14 mouse cellular contexts compared by ENCODE assay signal in genomic region chr8:84781686-84782505, GRCm38 (mm10). TPM values are rescaled to one million over a fixed set of nuclear protein-coding genes. Genes with fewer than 3 reads are reported as not detected.
DNase-seq lines count a peak whose midpoint lies in the region; ATAC-seq and TF ChIP-seq lines count a peak whose summit lies in the region.
"Had no signal": no experiment of that assay in that cellular context is flagged by ENCODE, and none has a peak within 500 bp of the region (broad histone marks: within the 10 kb centered on the region; RNA-seq: fewer than 3 reads in every experiment).

No protein-coding gene starts in this region.

- H3K36me3 ChIP-seq in embryonic facial prominence, embryonic 14.5 days (ENCODE audit: control insufficient read depth, insufficient read depth, low read length) = no peaks in the 10 kb centered on the region
- no peaks in the 10 kb centered on the region for H3K36me3 ChIP-seq in limb, embryonic 13.5 days
- H3K36me3 ChIP-seq: midbrain, embryonic 12.5 days; neural tube, embryonic 13.5 days had no signal

- ATAC-seq in embryonic facial prominence, embryonic 14.5 days (ENCODE audit: low read depth) = no peak
- no peak for ATAC-seq in limb, embryonic 13.5 days (ENCODE audit: low FRiP score, low read depth)

- H3K9ac ChIP-seq in embryonic facial prominence, embryonic 14.5 days (ENCODE audit: low read depth, low read length) = no peak overlapping the region
- H3K9ac ChIP-seq in limb, embryonic 13.5 days = peak overlapping the region; percentile 53
- H3K9ac ChIP-seq: midbrain, embryonic 12.5 days; neural tube, embryonic 13.5 days had no signal

- H3K27ac ChIP-seq in gastrocnemius, adult 2 months = peak overlapping the region; percentile 96
- H3K27ac ChIP-seq in embryonic facial prominence, embryonic 14.5 days (replicated peaks; ENCODE audit: low read depth, low read length) = peak overlapping the region; percentile 67
- H3K27ac ChIP-seq in limb, embryonic 13.5 days = peak overlapping the region; percentile 70; the same call in 1 of the 2 replicates
- H3K27ac ChIP-seq: midbrain, embryonic 12.5 days; neural tube, embryonic 13.5 days had no signal

- peaks cover 89% of the 10 kb centered on the region for H3K4me1 ChIP-seq in embryonic facial prominence, embryonic 14.5 days (ENCODE audit: control insufficient read depth, insufficient read depth, low read length)
- H3K4me1 ChIP-seq in limb, embryonic 13.5 days = peaks cover 99% of the 10 kb centered on the region

- TF ChIP-seq CTCF in gastrocnemius, adult 2 months (IDR thresholded peaks at IDR 0.05) = no peak

- H3K9me3 ChIP-seq in embryonic facial prominence, embryonic 14.5 days (ENCODE audit: control insufficient read depth, low read length) = no peaks in the 10 kb centered on the region
- H3K9me3 ChIP-seq in limb, embryonic 13.5 days = no peaks in the 10 kb centered on the region
- H3K9me3 ChIP-seq: midbrain, embryonic 12.5 days; neural tube, embryonic 13.5 days had no signal

- H3K4me2 ChIP-seq in embryonic facial prominence, embryonic 14.5 days (ENCODE audit: low read depth, low read length) = no peak overlapping the region
- H3K4me2 ChIP-seq in limb, embryonic 13.5 days (replicated peaks) = peak overlapping the region; percentile 38
- H3K4me2 ChIP-seq: midbrain, embryonic 12.5 days; neural tube, embryonic 13.5 days had no signal

- peaks cover 68% of the 10 kb centered on the region for H3K27me3 ChIP-seq in embryonic facial prominence, embryonic 14.5 days (replicated peaks; ENCODE audit: control insufficient read depth, insufficient read depth, low read length)
- H3K27me3 ChIP-seq in limb, embryonic 13.5 days = peaks cover 96% of the 10 kb centered on the region

- WGBS in embryonic facial prominence, embryonic 14.5 days = 28% methylated on average over 5 of the region's 5 CpGs
- 18% methylated on average over 5 of the region's 5 CpGs for WGBS in limb, embryonic 13.5 days

- peak; percentile 57 for DNase-seq in gastrocnemius, adult 2 months
- DNase-seq in gastrocnemius, adult 8-10 months (ENCODE audit: low spot score in 2 of 2) = no peak
- DNase-seq in adipocyte (ENCODE audit: low spot score) = peak; percentile 57
- DNase-seq in embryonic facial prominence, embryonic 14.5 days (ENCODE audit: low spot score) = no peak
- no peak for DNase-seq in kidney, adult 18-20 months
- no peak for DNase-seq in left cerebral cortex, postnatal 4 days
- DNase-seq: adrenal gland, postnatal 14 days; kidney, adult 11 months; thymus, postnatal 36 days had no signal

- H3K4me3 ChIP-seq in gastrocnemius, adult 2 months = peak overlapping the region; percentile 47
- H3K4me3 ChIP-seq in embryonic facial prominence, embryonic 14.5 days (ENCODE audit: low read depth, low read length) = no peak overlapping the region
- no peak overlapping the region for H3K4me3 ChIP-seq in limb, embryonic 13.5 days
- H3K4me3 ChIP-seq: midbrain, embryonic 12.5 days; neural tube, embryonic 13.5 days had no signal

- intact Hi-C loops in gastrocnemius, adult 2 months (cut with DNase I) = no loop called here
- intact Hi-C loops in left cerebral cortex, postnatal 4 days (cut with DNase I) = no loop called here

RNA-seq across cellular contexts. Expression of gene Nfix, which starts 18.2 kb away (rescaled TPM):
- total RNA-seq in gastrocnemius, adult 2 months (2021) = 100 to 1,000 TPM; 465 to 558 TPM
- total RNA-seq in gastrocnemius, adult 8-10 months (2022) = 100 to 1,000 TPM; 507 to 604 (median 532) TPM
- 64.0 and 67.4 TPM in 2 replicates for polyA plus RNA-seq in embryonic facial prominence, embryonic 14.5 days (2014; fragmentation: Nextera tagmentation; extraction: Ambion mirVana)
- 46.9 and 48.0 TPM in 2 replicates for polyA plus RNA-seq in limb, embryonic 13.5 days (2015; fragmentation: Nextera tagmentation; extraction: Ambion mirVana)
- 100 to 1,000 TPM; 674 to 782 TPM for total RNA-seq in left cerebral cortex, postnatal 4 days (2021)

RNA-seq across cellular contexts. Expression of gene Dand5, which starts 40.7 kb away (rescaled TPM):
- total RNA-seq in gastrocnemius, adult 2 months (2021) = 10 to 100 TPM; 10.2 to 14.3 TPM
- total RNA-seq in gastrocnemius, adult 8-10 months (2022) = 10 to 100 TPM in 3 of 4 experiments, 1 to 10 TPM in 1; 7.8 to 12.9 (median 12.2) TPM
- polyA plus RNA-seq in embryonic facial prominence, embryonic 14.5 days (2014; fragmentation: Nextera tagmentation; extraction: Ambion mirVana) = 5.8 and 6.8 TPM in 2 replicates
- 6.3 TPM in 2 replicates for polyA plus RNA-seq in limb, embryonic 13.5 days (2015; fragmentation: Nextera tagmentation; extraction: Ambion mirVana)
- 1 to 10 TPM; 4.9 to 5.5 TPM for total RNA-seq in left cerebral cortex, postnatal 4 days (2021)

RNA-seq across cellular contexts. Expression of gene Gadd45gip1, which starts 49.4 kb away (rescaled TPM):
- 10 to 100 TPM; 16.2 to 30.4 TPM for total RNA-seq in gastrocnemius, adult 2 months (2021)
- 10 to 100 TPM; 18.6 to 23.2 (median 20.8) TPM for total RNA-seq in gastrocnemius, adult 8-10 months (2022)
- polyA plus RNA-seq in embryonic facial prominence, embryonic 14.5 days (2014; fragmentation: Nextera tagmentation; extraction: Ambion mirVana) = 41.3 and 41.5 TPM in 2 replicates
- 48.1 and 48.4 TPM in 2 replicates for polyA plus RNA-seq in limb, embryonic 13.5 days (2015; fragmentation: Nextera tagmentation; extraction: Ambion mirVana)
- 10 to 100 TPM; 18.4 to 18.9 TPM for total RNA-seq in left cerebral cortex, postnatal 4 days (2021)

RNA-seq across cellular contexts. Expression of gene Rad23a, which starts 58.6 kb away (rescaled TPM):
- 100 to 1,000 TPM; 159 to 172 TPM for total RNA-seq in gastrocnemius, adult 2 months (2021)
- 100 to 1,000 TPM; 168 to 185 (median 180) TPM for total RNA-seq in gastrocnemius, adult 8-10 months (2022)
- 109 and 111 TPM in 2 replicates for polyA plus RNA-seq in embryonic facial prominence, embryonic 14.5 days (2014; fragmentation: Nextera tagmentation; extraction: Ambion mirVana)
- polyA plus RNA-seq in limb, embryonic 13.5 days (2015; fragmentation: Nextera tagmentation; extraction: Ambion mirVana) = 106 TPM in 2 replicates
- total RNA-seq in left cerebral cortex, postnatal 4 days (2021) = 10 to 100 TPM; 44.1 to 49.7 TPM

RNA-seq across cellular contexts. Expression of gene G430095P16Rik, which starts 59.1 kb away (rescaled TPM):
- total RNA-seq in gastrocnemius, adult 2 months (2021) = under 1 TPM; 0.36 to 0.78 TPM
- total RNA-seq in gastrocnemius, adult 8-10 months (2022) = under 1 TPM in 3 of 4 experiments, not detected in 1; 0.43 to 0.56 (median 0.48) TPM
- polyA plus RNA-seq in embryonic facial prominence, embryonic 14.5 days (2014; fragmentation: Nextera tagmentation; extraction: Ambion mirVana) = 2.0 and 2.7 TPM in 2 replicates
- polyA plus RNA-seq in limb, embryonic 13.5 days (2015; fragmentation: Nextera tagmentation; extraction: Ambion mirVana) = 7.1 and 9.8 TPM in 2 replicates
- total RNA-seq in left cerebral cortex, postnatal 4 days (2021) = not detected
- total RNA-seq: layer of hippocampus, adult 8-10 months; liver, adult 2 months had no signal
- polyA plus RNA-seq: liver, adult 2 months had no signal

Comparison
In these comparisons a context has a peak if more than half of its experiments do, and no peak if none do; other contexts are left out.
1. DNase-seq: peak in gastrocnemius, adult 2 months (single experiment) and adipocyte (single experiment); none in gastrocnemius, adult 8-10 months (0 of 2), embryonic facial prominence, embryonic 14.5 days (single experiment), kidney, adult 18-20 months (single experiment) and left cerebral cortex, postnatal 4 days (single experiment).
2. Peak in every context shown above with its lines, with median percentiles within 50 percentile points of each other: H3K27ac ChIP-seq.